ENCODE assay signal across 20 mouse cellular contexts in the genomic region with DNA sequence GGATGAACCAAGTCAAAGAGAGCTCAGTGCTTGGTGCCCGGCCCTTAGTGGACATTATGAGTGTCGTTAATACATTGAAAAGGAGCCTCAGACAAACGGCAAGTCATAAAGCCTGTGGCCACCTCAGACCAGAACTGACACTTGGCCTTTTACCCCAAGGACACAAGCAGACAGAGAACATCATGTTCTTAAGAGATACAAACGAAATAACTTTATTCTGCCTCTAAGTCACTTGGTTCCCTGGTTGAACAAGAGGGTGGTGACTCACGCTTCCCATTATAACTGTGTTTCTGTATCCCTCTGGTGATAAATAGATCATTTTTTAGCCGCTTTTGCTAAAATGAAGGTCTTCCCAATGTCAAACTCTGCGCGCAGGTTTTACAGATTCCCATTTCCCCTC. TPM values are rescaled to one million over a fixed set of nuclear protein-coding genes. Genes with fewer than 3 reads are reported as not detected.
A peak's percentile ranks its signal among the peaks of the same experiment; 100 is the strongest.
DNase-seq lines count a peak whose midpoint lies in the region; TF ChIP-seq lines count a peak whose summit lies in the region.
"Had no signal": no experiment of that assay in that cellular context is flagged by ENCODE, and none has a peak within 500 bp of the region (broad histone marks: within the 10 kb centered on the region; RNA-seq: fewer than 3 reads in every experiment).

No protein-coding gene starts in this region.

- TF ChIP-seq POLR2A in testis, adult 2 months (IDR thresholded peaks at IDR 0.05; ENCODE audit: control insufficient read depth, low read depth, low read length), result no peak
- no peak for TF ChIP-seq POLR2A in CH12.LX (IDR thresholded peaks at IDR 0.05; ENCODE audit: low read depth, low read length)

- H3K27ac ChIP-seq in testis, adult 2 months (ENCODE audit: control insufficient read depth, insufficient read depth, low read depth, low read length), result peak overlapping the region; percentile 87
- H3K27ac ChIP-seq in CH12.LX (ENCODE audit: insufficient read depth, low read depth), result no peak overlapping the region
- H3K27ac ChIP-seq: embryonic facial prominence, embryonic 10.5 days; embryonic facial prominence, embryonic 12.5 days; forebrain, embryonic 13.5 days; forebrain, embryonic 15.5 days had no signal

- H3K27me3 ChIP-seq in testis, adult 2 months (ENCODE audit: control insufficient read depth, insufficient read depth, low read length), result no peaks in the 10 kb centered on the region
- peaks cover 3% of the 10 kb centered on the region for H3K27me3 ChIP-seq in CH12.LX (replicated peaks)
- H3K27me3 ChIP-seq: embryonic facial prominence, embryonic 12.5 days; forebrain, embryonic 13.5 days; forebrain, embryonic 15.5 days; Patski had no signal

- no peak for TF ChIP-seq RAD21 in CH12.LX (IDR thresholded peaks at IDR 0.05; ENCODE audit: low read depth, low read length)

- H3K9me3 ChIP-seq in CH12.LX (replicated peaks; ENCODE audit: low read length), result peaks cover 7% of the 10 kb centered on the region
- H3K9me3 ChIP-seq: embryonic facial prominence, embryonic 10.5 days; embryonic facial prominence, embryonic 12.5 days; forebrain, embryonic 13.5 days; forebrain, embryonic 15.5 days had no signal

- no peak overlapping the region for H3K4me3 ChIP-seq in testis, adult 2 months (ENCODE audit: control insufficient read depth, low read depth, low read length)
- H3K4me3 ChIP-seq in CH12.LX (replicated peaks in 1 of 3; ENCODE audit: low read depth in 2 of 3, low read length in 2 of 3, poor library complexity in 1 of 3), result no peak overlapping the region
- H3K4me3 ChIP-seq: embryonic facial prominence, embryonic 10.5 days; embryonic facial prominence, embryonic 12.5 days; forebrain, embryonic 13.5 days; forebrain, embryonic 15.5 days had no signal

- dilution Hi-C loops in CH12.LX (cut with MboI; ENCODE audit: extremely low pct_ligation_motif_present, extremely low pct_unique_long_range_greater_than_20kb, low sequenced_read_pairs), result no loop called here

- no peak for TF ChIP-seq CTCF in testis, adult 2 months (IDR thresholded peaks at IDR 0.05; ENCODE audit: control insufficient read depth, insufficient read depth, insufficient replicate concordance, low read depth, low read length)
- no peak for TF ChIP-seq CTCF in CH12.LX (conservative IDR thresholded peaks at IDR 0.05 in 1 of 2, IDR thresholded peaks at IDR 0.05 in 1 of 2; ENCODE audit: low read depth in 2 of 2, low read length in 2 of 2)

- in situ Hi-C loops in CH12.LX (cut with MboI; ENCODE audit: low pct_ligation_motif_present, low pct_unique_long_range_greater_than_20kb, low sequenced_read_pairs), result loop anchor here (25.0 kb wide), 1 partner anchor 387 kb away; no protein-coding TSS in a partner anchor

- no peaks in the 10 kb centered on the region for H3K79me2 ChIP-seq in CH12.LX (replicated peaks; ENCODE audit: control insufficient read depth, extremely low read depth, insufficient read depth, poor library complexity, severe bottlenecking)

- H3K4me2 ChIP-seq in CH12.LX (ENCODE audit: insufficient read depth, low read depth, poor library complexity, severe bottlenecking), result 0 out of 2 replicates have a peak overlapping the region, but pooled peaks have one; percentile 75
- H3K4me2 ChIP-seq: embryonic facial prominence, embryonic 12.5 days; forebrain, embryonic 13.5 days; forebrain, embryonic 15.5 days had no signal

- DNase-seq in testis, postnatal 10 days (ENCODE audit: low spot score), result no peak
- DNase-seq in CH12.LX (ENCODE audit: extremely low read depth), result no peak
- DNase-seq in brain, adult 2 months (ENCODE audit: low read depth, low spot score), result peak; percentile 27
- no peak for DNase-seq in ovary, postnatal 10 days (ENCODE audit: low spot score)
- no peak for DNase-seq in cerebellum, adult 9-10 months
- DNase-seq: adrenal gland, adult 8-10 months; adrenal gland, postnatal 14 days; cerebellum, adult 11 months; cerebellum, adult 18-20 months; cerebellum, adult 8-10 months; cerebellum, postnatal 10 days; cerebellum, postnatal 25 days; forebrain, postnatal 0 days had no signal

- peaks cover 3% of the 10 kb centered on the region for H3K4me1 ChIP-seq in testis, adult 2 months (ENCODE audit: control insufficient read depth, insufficient read depth, low read length)
- peaks cover 9 to 16% of the 10 kb centered on the region in 2 experiments; a peak in 3 of 4 replicates for H3K4me1 ChIP-seq in CH12.LX (ENCODE audit: control insufficient read depth in 1 of 2, insufficient read depth in 2 of 2)
- H3K4me1 ChIP-seq: embryonic facial prominence, embryonic 12.5 days; forebrain, embryonic 13.5 days; forebrain, embryonic 15.5 days had no signal

- TF ChIP-seq EP300 in CH12.LX (IDR thresholded peaks at IDR 0.05; ENCODE audit: low read length), result no peak

- no peak overlapping the region for H3K9ac ChIP-seq in CH12.LX (ENCODE audit: insufficient read depth, low read depth)
- H3K9ac ChIP-seq: embryonic facial prominence, embryonic 12.5 days; forebrain, embryonic 13.5 days; forebrain, embryonic 15.5 days; forebrain, postnatal 0 days had no signal

- H3K36me3 ChIP-seq in testis, adult 2 months (ENCODE audit: control insufficient read depth, insufficient read depth, low read length), result no peaks in the 10 kb centered on the region
- H3K36me3 ChIP-seq in CH12.LX (replicated peaks in 1 of 2; ENCODE audit: control insufficient read depth in 1 of 2, insufficient read depth in 1 of 2, low read length in 1 of 2), result no peaks in the 10 kb centered on the region
- H3K36me3 ChIP-seq: embryonic facial prominence, embryonic 10.5 days; embryonic facial prominence, embryonic 12.5 days; forebrain, embryonic 15.5 days; G1E had no signal

TF ChIP-seq in CH12.LX, 34 proteins besides CTCF, POLR2A, EP300 and RAD21:
- TF ChIP-seq MAFK (IDR thresholded peaks at IDR 0.05; ENCODE audit: insufficient replicate concordance, low read length), result no peak
- TF ChIP-seq POLR2AphosphoS2 (IDR thresholded peaks at IDR 0.05; ENCODE audit: low read depth, low read length), result no peak
- no peak for TF ChIP-seq SMC3 (IDR thresholded peaks at IDR 0.05; ENCODE audit: low read depth, low read length)
- TF ChIP-seq JUND (conservative IDR thresholded peaks at IDR 0.05; ENCODE audit: low read depth, low read length), result no peak
- TF ChIP-seq ZMIZ1 (IDR thresholded peaks at IDR 0.05; ENCODE audit: low read depth, low read length), result no peak
- TF ChIP-seq ETS1 (conservative IDR thresholded peaks at IDR 0.05; ENCODE audit: low read depth, low read length), result no peak
- no peak for TF ChIP-seq MAX (IDR thresholded peaks at IDR 0.05; ENCODE audit: low read length)
- TF ChIP-seq ZKSCAN1 (IDR thresholded peaks at IDR 0.05; ENCODE audit: borderline replicate concordance, low read depth, low read length), result no peak
- no peak for TF ChIP-seq HCFC1 (IDR thresholded peaks at IDR 0.05; ENCODE audit: low read depth, low read length)
- no peak for TF ChIP-seq USF2 (conservative IDR thresholded peaks at IDR 0.05; ENCODE audit: low read depth, low read length)
- TF ChIP-seq KAT2A (IDR thresholded peaks at IDR 0.05; ENCODE audit: insufficient replicate concordance, low read length), result no peak
- no peak for TF ChIP-seq BHLHE40 (IDR thresholded peaks at IDR 0.05; ENCODE audit: low read depth, low read length)
- TF ChIP-seq ZC3H11A (IDR thresholded peaks at IDR 0.05; ENCODE audit: low read depth, low read length), result no peak
- no peak for TF ChIP-seq MYC (IDR thresholded peaks at IDR 0.05; ENCODE audit: low read depth, low read length)
- no peak for TF ChIP-seq MAZ (IDR thresholded peaks at IDR 0.05; ENCODE audit: low read depth, low read length)
- TF ChIP-seq JUN (IDR thresholded peaks at IDR 0.05; ENCODE audit: insufficient read depth, low read depth, low read length), result no peak

RNA-seq across cellular contexts. Expression of a gene that starts 47.3 kb away (rescaled TPM):
- polyA plus RNA-seq in testis, adult 2 months (2012; rRNA removed), result 12.0 and 12.8 TPM in 2 replicates
- total RNA-seq in CH12.LX (2012; rRNA removed) (29.1 and 33.6 TPM in 2 replicates), CH12.LX (2014; rRNA removed) (34.4 and 39.4 TPM in 2 replicates)
- 55.1 and 56.5 TPM in 2 replicates for polyA plus RNA-seq in CH12.LX (2012; ENCODE audit: insufficient read length, low read depth)

RNA-seq across cellular contexts. Expression of a gene that starts 47.5 kb away (rescaled TPM):
- polyA plus RNA-seq in testis, adult 2 months (2012; rRNA removed), result 141 TPM in 2 replicates
- total RNA-seq in CH12.LX (2012; rRNA removed) (26.3 and 28.1 TPM in 2 replicates), CH12.LX (2014; rRNA removed) (51.3 and 52.0 TPM in 2 replicates)
- polyA plus RNA-seq in CH12.LX (2012; ENCODE audit: insufficient read length, low read depth), result 44.1 and 45.6 TPM in 2 replicates
